Mouse (Mus musculus) liver, embryonic 16.5 days (tissue): ENCODE measurements around the gene Ifnlr1. TPM values are rescaled to one million over a fixed set of nuclear protein-coding genes. Genes with fewer than 3 reads are reported as not detected.
A peak's percentile ranks its signal among the peaks of the same experiment; 100 is the strongest.
"Not testable (repeated sequence)": the region's sequence is repeated elsewhere in the genome, so short reads cannot be mapped to it uniquely, and the experiment has no call there.

Experiments
- ATAC-seq: fragments of 200-750 bp; cut with Nextera tagmentation; 2 replicates; pipeline ENCODE4 v1.8.0; 2017; ENCODE audit warnings: low read depth, mild to moderate bottlenecking, moderate number of reproducible peaks, moderate library complexity
- H3K27ac ChIP-seq: fragments of 300-500 bp; sonication (generic); 2 replicates; pipeline ENCODE4 v1.5.1; 2014; ENCODE audit warnings: mild to moderate bottlenecking, low read length
- H3K27me3 ChIP-seq: fragments of 300-500 bp; sonication (generic); 2 replicates; pipeline ENCODE4 v1.6.1; 2014; ENCODE audit warnings: low read depth, low read length, mixed read lengths; ENCODE audit not compliant: control insufficient read depth, insufficient read depth
- H3K36me3 ChIP-seq: fragments of 300-500 bp; sonication (generic); 2 replicates; pipeline ENCODE4 v1.6.1; 2014; ENCODE audit warnings: mild to moderate bottlenecking; ENCODE audit not compliant: control insufficient read depth, insufficient read depth
- H3K4me1 ChIP-seq: fragments of 300-500 bp; sonication (generic); 2 replicates; pipeline ENCODE4 v1.6.1; 2014; ENCODE audit warnings: low read depth, low read length, mixed read lengths; ENCODE audit not compliant: control insufficient read depth
- H3K4me2 ChIP-seq: fragments of 300-500 bp; sonication (generic); 2 replicates; pipeline ENCODE4 v1.6.1; 2014; ENCODE audit warnings: low read depth, low read length, mixed read lengths
- H3K4me3 ChIP-seq: fragments of 300-500 bp; sonication (generic); 2 replicates; pipeline ENCODE4 v1.5.1; 2014; ENCODE audit warnings: low read depth, mild to moderate bottlenecking, low read length
- H3K9ac ChIP-seq: fragments of 300-500 bp; sonication (generic); 2 replicates; pipeline ENCODE4 v1.6.1; 2014; ENCODE audit warnings: low read depth, low read length
- H3K9me3 ChIP-seq: fragments of 300-500 bp; sonication (generic); replicated peaks from 2 replicates; pipeline ENCODE4 v1.6.1; 2016; ENCODE audit warnings: low read length; ENCODE audit not compliant: control insufficient read depth
- WGBS: fragments of 180-500 bp; shearing (Covaris S2); extraction: QIAGEN DNeasy Blood & Tissue Kit; methylation state at CpG from one replicate; pipeline ENCODE4 v1.1.7; 2014; ENCODE audit not compliant: insufficient replicate concordance; 5-methylcytosine and 5-hydroxymethylcytosine counted together
- polyA plus RNA-seq: library from polyadenylated mRNA; unstranded; fragments of >200 nt; fragmentation: Nextera tagmentation; extraction: Ambion mirVana; gene quantifications from 2 replicates; pipeline ENCODE4 v1.2.1, GENCODE M21; 2015

Ifnlr1 gene
- polyA plus RNA-seq, 1 experiment from 2014 or later = 0.31 TPM

DNA sequence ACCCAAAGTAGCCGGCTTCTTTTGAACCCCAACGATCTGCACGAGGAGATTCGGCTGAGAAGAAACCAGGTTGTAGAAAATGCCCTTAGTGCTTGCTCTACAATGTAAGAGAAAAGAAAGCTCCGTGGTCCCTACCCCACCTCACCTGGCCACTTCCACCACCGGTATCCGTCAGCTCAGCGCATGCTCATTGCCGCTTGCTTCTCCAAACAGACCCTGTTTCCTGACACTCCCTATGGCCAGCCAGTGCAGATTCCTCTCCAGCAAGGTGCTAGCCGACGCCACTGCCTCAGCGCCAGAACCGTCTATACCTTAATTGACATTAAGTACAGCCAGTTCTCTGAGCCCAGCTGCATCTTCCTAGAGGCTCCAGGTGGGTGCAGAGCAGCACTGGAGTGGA is 17.4 kb downstream of the Ifnlr1 start:
- ATAC-seq = no peak

DNA sequence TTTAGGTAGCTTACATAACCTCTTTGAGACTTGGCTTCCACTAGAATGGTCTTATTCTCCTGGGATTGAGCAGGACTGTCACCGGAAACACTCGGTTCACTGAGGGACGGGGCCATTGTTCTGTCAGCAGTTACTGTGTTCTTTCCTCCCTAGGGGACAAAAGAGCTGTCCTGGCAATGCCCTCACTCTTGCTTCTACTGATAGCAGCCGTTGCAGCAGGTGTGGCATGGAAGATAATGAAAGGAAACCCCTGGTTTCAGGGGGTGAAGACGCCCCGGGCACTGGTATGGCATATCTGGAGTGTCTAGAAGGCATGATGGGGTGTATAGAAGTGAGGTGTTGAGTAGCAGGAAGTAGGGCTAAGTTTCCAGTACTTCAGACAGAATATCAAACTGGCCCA is 17.9 kb downstream of the Ifnlr1 start:
- H3K27ac ChIP-seq = no peak overlapping the region
- peak; percentile 47; the same call in 1 of the 2 replicates for ATAC-seq
- no peak overlapping the region for H3K4me2 ChIP-seq
- H3K4me1 ChIP-seq = no peaks in the 10 kb centered on the region; the same call in 1 of the 2 replicates
- no peaks in the 10 kb centered on the region for H3K9me3 ChIP-seq
- no peaks in the 10 kb centered on the region for H3K27me3 ChIP-seq
- no peak overlapping the region for H3K4me3 ChIP-seq
- 16% methylated on average over 6 of the region's 6 CpGs for WGBS
- no peaks in the 10 kb centered on the region for H3K36me3 ChIP-seq
- no peak overlapping the region for H3K9ac ChIP-seq

More for the DNA sequence above, 17.4 kb downstream of the Ifnlr1 start:
- 59% methylated on average over 13 of the region's 13 CpGs for WGBS
- Histone ChIP-seq H3K9me3 (no peaks in the 10 kb centered on the region), H3K4me1 (no peaks in the 10 kb centered on the region; the same call in 1 of the 2 replicates), H3K4me3 (no peak overlapping the region), H3K9ac (no peak overlapping the region), H3K36me3 (no peaks in the 10 kb centered on the region), H3K27ac (no peak overlapping the region), H3K4me2 (no peak overlapping the region), H3K27me3 (no peaks in the 10 kb centered on the region)

DNA sequence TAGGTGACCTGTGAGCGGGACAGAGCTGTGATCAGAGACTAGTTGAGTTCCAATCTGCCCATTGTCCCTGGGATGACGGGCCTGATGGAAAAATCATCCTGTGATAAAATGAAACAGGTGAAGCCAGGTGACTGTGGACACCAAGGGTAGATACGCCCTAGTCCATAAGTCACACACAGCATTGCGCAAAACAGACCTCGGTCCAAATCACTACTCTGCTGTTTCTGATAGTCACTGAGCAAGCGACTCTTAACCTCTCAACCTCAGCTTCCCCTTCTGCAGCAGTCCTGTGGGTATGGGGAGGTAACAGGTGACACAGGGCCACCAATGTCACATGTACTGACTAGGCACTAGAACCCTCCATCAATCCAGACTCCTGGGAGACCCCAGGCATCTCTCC is 20.0 kb downstream of the Ifnlr1 start:
- no peak overlapping the region for H3K9ac ChIP-seq
- ATAC-seq = peak; percentile 52
- WGBS = 58% methylated on average over 6 of the region's 6 CpGs

DNA sequence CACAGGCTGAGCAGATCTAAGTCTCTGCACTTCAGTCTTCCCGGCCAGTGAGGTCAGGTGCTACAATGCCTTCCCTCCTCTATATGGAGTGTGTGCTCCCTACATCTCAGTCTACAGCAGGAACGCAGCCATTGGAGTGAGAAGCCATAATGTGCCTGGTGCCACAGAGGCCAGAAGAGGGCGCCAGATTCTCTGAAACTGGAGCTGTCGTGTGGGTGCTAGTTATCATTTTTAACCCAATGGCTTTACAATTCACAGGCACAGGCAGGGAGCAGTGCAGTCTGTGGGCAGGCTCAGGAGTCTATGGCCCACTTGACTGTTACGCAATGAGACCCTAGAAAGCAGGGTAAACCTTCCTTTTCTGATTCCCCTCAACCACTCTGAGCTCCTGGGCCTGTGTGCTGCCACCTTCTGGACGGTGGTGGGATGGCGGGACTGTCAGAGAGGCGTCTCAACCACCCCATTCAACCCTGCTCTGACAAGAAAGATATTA is 23.0 kb downstream of the Ifnlr1 start:
- H3K9me3 ChIP-seq = no peaks in the 10 kb centered on the region
- peak overlapping the region; percentile 61 for H3K4me2 ChIP-seq
- H3K27me3 ChIP-seq = no peaks in the 10 kb centered on the region
- H3K36me3 ChIP-seq = no peaks in the 10 kb centered on the region
- WGBS = 4% methylated on average over 8 of the region's 8 CpGs
- peaks cover 5% of the 10 kb centered on the region for H3K4me1 ChIP-seq
- peak overlapping the region; percentile 35 for H3K4me3 ChIP-seq
- peak; percentile 58 for ATAC-seq
- no peak overlapping the region for H3K27ac ChIP-seq
- H3K9ac ChIP-seq = no peak overlapping the region

More for the DNA sequence above, 20.0 kb downstream of the Ifnlr1 start:
- Histone ChIP-seq H3K9me3 (no peaks in the 10 kb centered on the region), H3K36me3 (no peaks in the 10 kb centered on the region), H3K27me3 (no peaks in the 10 kb centered on the region), H3K4me3 (no peak overlapping the region), H3K4me1 (peaks cover 5% of the 10 kb centered on the region), H3K4me2 (no peak overlapping the region), H3K27ac (no peak overlapping the region)

DNA sequence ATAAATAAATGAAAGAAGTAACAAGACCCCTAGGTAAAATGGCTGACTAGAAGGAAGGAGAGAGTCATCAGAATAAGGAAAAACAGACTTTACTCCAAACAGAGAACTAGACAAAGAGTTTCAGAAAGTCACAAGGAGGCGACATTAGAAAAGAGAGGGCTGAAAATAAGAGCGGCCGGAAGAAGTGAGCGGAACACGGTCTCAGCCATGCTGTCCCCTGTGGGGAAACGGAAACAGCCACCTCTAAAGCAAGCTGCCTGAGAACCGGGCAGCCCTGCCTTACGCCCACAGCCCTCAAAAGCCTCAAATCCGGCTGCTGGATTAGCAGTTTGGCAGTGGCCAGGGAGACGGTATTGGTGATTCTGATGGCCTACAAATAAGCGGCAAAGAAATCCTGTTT is 23.5 kb downstream of the Ifnlr1 start:
- Histone ChIP-seq H3K4me2 (no peak overlapping the region), H3K36me3 (no peaks in the 10 kb centered on the region), H3K4me3 (no peak overlapping the region; the same call in 1 of the 2 replicates), H3K9ac (no peak overlapping the region), H3K27ac (no peak overlapping the region), H3K27me3 (no peaks in the 10 kb centered on the region), H3K4me1 (peaks cover 5% of the 10 kb centered on the region), H3K9me3 (no peaks in the 10 kb centered on the region)
- no peak for ATAC-seq
- WGBS = 53% methylated on average over 11 of the region's 11 CpGs

DNA sequence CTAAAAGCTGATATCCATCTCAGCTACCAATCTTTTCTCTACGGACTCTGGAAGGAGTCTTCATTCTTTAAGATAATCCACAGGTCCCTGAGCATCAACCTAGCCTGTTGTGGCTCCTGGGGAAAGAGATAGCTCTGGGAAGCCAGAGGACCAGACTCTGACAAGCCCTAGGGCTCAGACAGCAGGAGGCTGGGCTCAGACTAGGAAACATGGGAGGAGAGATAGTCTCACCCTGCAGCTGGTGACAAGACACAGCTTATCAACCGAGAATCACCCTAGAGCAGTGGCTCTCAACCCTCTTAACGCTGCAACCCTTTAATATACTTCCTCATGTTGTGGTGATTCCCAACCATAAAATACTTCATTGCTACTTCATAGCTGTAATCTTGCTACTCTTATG is 24.3 kb downstream of the Ifnlr1 start:
- Histone ChIP-seq H3K27me3 (no peaks in the 10 kb centered on the region), H3K36me3 (no peaks in the 10 kb centered on the region), H3K9me3 (no peaks in the 10 kb centered on the region), H3K4me3 (no peak overlapping the region), H3K4me1 (peaks cover 5% of the 10 kb centered on the region), H3K4me2 (no peak overlapping the region), H3K9ac (no peak overlapping the region), H3K27ac (no peak overlapping the region)
- WGBS = 23% methylated on average over 3 of the region's 3 CpGs
- ATAC-seq = peak; percentile 50

DNA sequence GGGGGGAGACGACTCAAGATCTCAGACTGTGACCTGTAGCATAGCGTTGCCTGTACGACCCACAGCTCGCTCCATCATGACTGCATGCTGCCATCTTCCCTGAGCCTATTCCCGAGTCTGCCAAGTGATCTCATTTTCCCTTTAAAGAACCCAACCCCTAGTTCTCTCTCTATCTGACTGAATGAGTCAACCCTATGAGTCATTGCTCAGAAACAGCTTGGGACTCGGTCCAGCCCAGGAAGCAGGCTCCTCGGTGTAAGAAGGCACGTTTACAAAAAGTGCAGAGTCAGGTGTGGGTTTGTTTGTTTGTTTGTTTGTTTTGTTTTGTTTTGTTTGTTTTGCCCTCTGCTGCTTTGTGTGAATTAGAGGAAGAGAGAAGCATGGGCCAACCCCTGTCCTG is 28.7 kb downstream of the Ifnlr1 start:
- Histone ChIP-seq H3K9ac (no peak overlapping the region), H3K9me3 (no peaks in the 10 kb centered on the region), H3K36me3 (no peaks in the 10 kb centered on the region), H3K4me1 (peaks cover 5% of the 10 kb centered on the region), H3K27me3 (no peaks in the 10 kb centered on the region), H3K27ac (no peak overlapping the region), H3K4me3 (no peak overlapping the region), H3K4me2 (no peak overlapping the region)
- WGBS = 58% methylated on average over 8 of the region's 8 CpGs
- no peak for ATAC-seq

DNA sequence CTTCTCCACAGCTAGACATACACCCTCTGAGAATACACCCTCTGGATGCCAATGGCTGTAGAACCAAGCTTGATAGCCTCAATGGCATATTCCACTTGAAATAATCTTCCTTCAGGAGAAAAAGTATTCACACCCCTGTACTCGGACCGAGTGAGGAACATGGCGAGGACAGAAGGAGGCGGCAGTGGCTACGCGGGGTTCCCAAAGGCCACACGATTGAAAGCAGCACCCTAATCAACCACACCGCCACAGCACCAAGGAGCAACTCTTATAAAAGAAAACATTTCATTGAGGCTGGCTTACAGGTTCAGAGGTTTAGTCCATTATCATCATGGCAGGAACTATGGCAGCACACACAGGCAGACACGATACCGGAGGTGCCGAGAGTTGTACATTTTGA is 30.4 kb downstream of the Ifnlr1 start:
- not testable (repeated sequence) for H3K4me1 ChIP-seq, H3K36me3 ChIP-seq, H3K9me3 ChIP-seq, H3K27me3 ChIP-seq, H3K27ac ChIP-seq, H3K4me3 ChIP-seq, ATAC-seq, H3K4me2 ChIP-seq, H3K9ac ChIP-seq
- 84% methylated on average over 11 of the region's 11 CpGs for WGBS

DNA sequence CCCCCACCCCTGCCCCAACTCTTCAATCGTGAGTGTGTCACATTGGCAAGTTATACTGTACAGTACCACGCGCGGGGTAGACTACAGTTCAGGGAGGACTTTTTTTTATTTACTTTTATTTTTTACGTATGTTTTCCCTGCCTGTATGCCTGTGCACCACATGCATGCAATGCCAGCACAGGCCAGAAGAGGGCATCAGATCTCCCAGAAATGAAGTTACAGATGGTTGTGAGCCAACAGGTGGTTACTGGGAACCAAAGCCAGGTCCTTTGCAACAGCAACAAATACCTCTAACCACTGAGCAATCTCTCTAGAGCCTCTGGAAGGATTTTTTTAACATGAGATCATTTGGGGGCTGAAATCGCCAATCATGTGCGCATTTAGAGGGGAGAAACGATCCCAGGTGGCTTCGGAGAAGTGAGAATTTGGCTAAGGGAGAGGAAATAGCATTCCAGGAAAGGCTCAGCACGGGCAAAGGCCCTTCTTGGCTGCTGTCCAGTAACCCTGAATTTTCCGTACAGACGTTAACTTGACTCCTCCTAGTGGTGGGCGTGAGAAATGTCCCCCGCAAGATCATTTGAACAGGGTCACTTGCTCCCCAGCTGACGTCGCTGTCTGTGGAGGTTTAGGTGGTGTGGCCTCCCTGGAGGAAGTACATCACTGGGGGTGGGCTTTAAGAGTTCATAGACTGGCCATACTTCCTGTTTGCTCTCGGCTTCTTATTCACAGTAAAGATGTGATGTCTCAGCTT is 36.6 kb downstream of the Ifnlr1 start:
- WGBS = 70% methylated on average over 17 of the region's 17 CpGs
- Histone ChIP-seq H3K9me3 (peaks cover 5% of the 10 kb centered on the region; the same call in 1 of the 2 replicates), H3K4me1 (peaks cover 5% of the 10 kb centered on the region), H3K36me3 (no peaks in the 10 kb centered on the region), H3K4me3 (no peak overlapping the region), H3K4me2 (no peak overlapping the region), H3K27ac (no peak overlapping the region), H3K9ac (no peak overlapping the region), H3K27me3 (no peaks in the 10 kb centered on the region)
- no peak for ATAC-seq
